ENCODE assay signal across 22 mouse cellular contexts in genomic region chr10:40491131-40491530, GRCm38 (mm10).
"Had no signal": no experiment of that assay in that cellular context is flagged by ENCODE, and none has a peak within 500 bp of the region (broad histone marks: within the 10 kb centered on the region; RNA-seq: fewer than 3 reads in every experiment).

No protein-coding gene starts in this region.

- H3K4me1 ChIP-seq: liver, embryonic 12.5 days; midbrain, embryonic 13.5 days; neural tube, embryonic 13.5 days; stomach, embryonic 15.5 days had no signal

- H3K27ac ChIP-seq: limb, embryonic 13.5 days; liver, embryonic 12.5 days; liver, embryonic 15.5 days; lung, embryonic 15.5 days; midbrain, embryonic 10.5 days; midbrain, embryonic 13.5 days; neural tube, embryonic 13.5 days; stomach, embryonic 15.5 days had no signal

- DNase-seq: kidney, postnatal 14 days; kidney, postnatal 4 days; left cerebral cortex, postnatal 4 days; liver; lung, adult 18-20 months; lung, postnatal 10 days; lung, postnatal 36 days; retina, postnatal 1 day; right cerebral cortex, postnatal 25 days; spleen, adult 18-20 months; thymus, postnatal 25 days had no signal

- H3K36me3 ChIP-seq: limb, embryonic 13.5 days; liver, embryonic 12.5 days; liver, embryonic 15.5 days; lung, embryonic 15.5 days; midbrain, embryonic 10.5 days; midbrain, embryonic 13.5 days; neural tube, embryonic 13.5 days; stomach, embryonic 15.5 days had no signal

- ATAC-seq: liver, embryonic 12.5 days; midbrain, embryonic 13.5 days; midbrain, embryonic 16.5 days had no signal

- H3K4me3 ChIP-seq: limb, embryonic 13.5 days; liver, embryonic 12.5 days; liver, embryonic 15.5 days; lung, embryonic 15.5 days; megakaryocyte, embryonic 14.5 days; midbrain, embryonic 10.5 days; midbrain, embryonic 13.5 days; myocyte; neural tube, embryonic 13.5 days; stomach, embryonic 15.5 days had no signal

- H3K4me2 ChIP-seq: limb, embryonic 13.5 days; liver, embryonic 12.5 days; liver, embryonic 15.5 days; lung, embryonic 15.5 days; midbrain, embryonic 13.5 days; neural tube, embryonic 13.5 days; stomach, embryonic 15.5 days had no signal

- H3K27me3 ChIP-seq: limb, embryonic 13.5 days; liver, embryonic 12.5 days; liver, embryonic 15.5 days; lung, embryonic 15.5 days; megakaryocyte, embryonic 14.5 days; midbrain, embryonic 13.5 days; neural tube, embryonic 13.5 days; stomach, embryonic 15.5 days had no signal

- H3K9me3 ChIP-seq: limb, embryonic 13.5 days; liver, embryonic 12.5 days; liver, embryonic 15.5 days; lung, embryonic 15.5 days; megakaryocyte, embryonic 14.5 days; midbrain, embryonic 10.5 days; midbrain, embryonic 13.5 days; neural tube, embryonic 13.5 days; stomach, embryonic 15.5 days had no signal

- H3K9ac ChIP-seq: limb, embryonic 13.5 days; liver, embryonic 12.5 days; liver, embryonic 15.5 days; lung, embryonic 15.5 days; midbrain, embryonic 13.5 days; neural tube, embryonic 13.5 days; stomach, embryonic 15.5 days had no signal
